Mouse (Mus musculus): ENCODE measurements around the gene Sspn. TPM values are rescaled to one million over a fixed set of nuclear protein-coding genes. Genes with fewer than 3 reads are reported as not detected.

Gene Sspn
- total and polyA plus RNA-seq, 2 experiments from 2014 or later, result 74.1 to 92.0 TPM

DNA sequence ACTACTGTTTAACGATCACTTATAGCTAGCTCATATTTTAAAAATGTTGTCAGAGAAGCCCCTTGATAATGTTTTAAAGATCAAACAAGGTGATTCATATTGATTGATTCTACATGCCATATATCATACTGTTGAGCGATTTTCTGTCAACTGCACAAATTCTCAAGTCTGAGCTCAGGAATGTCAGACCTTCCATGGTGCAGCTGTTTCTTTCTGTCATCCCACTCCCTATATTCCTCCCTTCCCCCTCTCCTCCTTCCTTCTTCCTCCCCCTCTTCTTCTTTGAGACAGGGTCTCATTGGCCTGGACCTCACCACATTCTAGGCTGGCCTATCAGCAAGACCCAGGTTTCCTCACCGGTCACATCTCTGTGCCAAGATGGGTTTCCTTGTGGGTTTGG lies 12.0 kb downstream of the Sspn start:
- no peak for ATAC-seq (ENCODE audit: insufficient read depth, low read depth)
- no peaks in the 10 kb centered on the region for H3K27me3 ChIP-seq (ENCODE audit: control insufficient read depth, insufficient read depth, low read length)
- no peak for DNase-seq (ENCODE audit: low spot score)
- WGBS, result 70% methylated on average over 3 of the region's 3 CpGs
- TF ChIP-seq CTCF (IDR thresholded peaks at IDR 0.05; ENCODE audit: low read depth) (no peak), EP300 (IDR thresholded peaks at IDR 0.05; ENCODE audit: low read depth) (no peak)
- 0 out of 2 replicates have a peak overlapping the region, but pooled peaks have one; percentile 78 for H3K27ac ChIP-seq (ENCODE audit: low read depth)
- H3K36me3 ChIP-seq (replicated peaks; ENCODE audit: control insufficient read depth, insufficient read depth, low read length), result no peaks in the 10 kb centered on the region
- H3K9me3 ChIP-seq (replicated peaks; ENCODE audit: control insufficient read depth, low read length), result no peaks in the 10 kb centered on the region
- no peak overlapping the region for H3K9ac ChIP-seq (replicated peaks; ENCODE audit: low read depth, low read length)
- H3K4me3 ChIP-seq (ENCODE audit: low read depth, low read length), result no peak overlapping the region
- H3K4me2 ChIP-seq (ENCODE audit: low read depth, low read length), result no peak overlapping the region
- H3K4me1 ChIP-seq (ENCODE audit: control insufficient read depth, insufficient read depth), result peaks cover 53% of the 10 kb centered on the region

DNA sequence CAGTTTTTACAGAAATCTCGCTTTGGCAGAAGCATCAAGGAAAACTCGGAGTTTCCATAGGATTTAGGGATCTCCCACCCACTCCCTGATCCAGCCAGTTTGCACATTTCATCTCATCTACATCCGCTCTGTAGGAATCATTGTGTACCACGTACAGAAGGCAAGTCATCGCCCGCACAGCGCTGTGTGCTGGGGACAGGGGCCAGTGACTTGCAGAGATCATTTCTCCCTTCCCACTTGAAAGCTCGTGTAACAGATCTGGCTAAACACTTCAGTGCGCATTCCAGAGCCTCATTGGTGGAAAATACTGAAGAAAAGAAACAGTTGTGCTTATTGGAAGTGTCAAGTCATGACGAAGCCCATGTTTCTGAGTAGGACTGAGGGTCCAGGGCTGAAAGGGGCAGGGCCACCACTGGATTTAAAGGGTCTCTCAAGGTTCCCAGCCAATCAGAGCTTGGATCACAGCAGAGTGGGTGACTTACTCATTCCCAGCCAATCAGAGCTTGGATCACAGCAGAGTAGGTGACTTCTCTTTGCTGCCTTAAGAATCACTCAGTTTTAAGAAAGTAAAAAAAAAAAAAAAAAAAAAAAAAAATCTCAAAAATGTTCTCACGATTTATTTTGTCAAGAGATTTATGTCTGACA lies 14.4 kb downstream of the Sspn start:
- Histone ChIP-seq H3K9me3 (replicated peaks; ENCODE audit: control insufficient read depth, low read length) (no peaks in the 10 kb centered on the region), H3K4me2 (ENCODE audit: low read depth, low read length) (no peak overlapping the region), H3K27ac (ENCODE audit: low read depth) (peak overlapping the region; percentile 30), H3K36me3 (replicated peaks; ENCODE audit: control insufficient read depth, insufficient read depth, low read length) (no peaks in the 10 kb centered on the region), H3K9ac (replicated peaks; ENCODE audit: low read depth, low read length) (no peak overlapping the region), H3K4me3 (ENCODE audit: low read depth, low read length) (no peak overlapping the region), H3K4me1 (ENCODE audit: control insufficient read depth, insufficient read depth) (peaks cover 58% of the 10 kb centered on the region), H3K27me3 (ENCODE audit: control insufficient read depth, insufficient read depth, low read length) (no peaks in the 10 kb centered on the region)
- TF ChIP-seq EP300 (IDR thresholded peaks at IDR 0.05; ENCODE audit: low read depth), result no peak
- TF ChIP-seq CTCF (IDR thresholded peaks at IDR 0.05; ENCODE audit: low read depth), result no peak
- 52% methylated on average over 11 of the region's 11 CpGs for WGBS
- no peak for DNase-seq (ENCODE audit: low spot score)
- ATAC-seq (ENCODE audit: insufficient read depth, low read depth), result 0 out of 2 replicates have a peak, but pooled peaks have one; percentile 27

DNA sequence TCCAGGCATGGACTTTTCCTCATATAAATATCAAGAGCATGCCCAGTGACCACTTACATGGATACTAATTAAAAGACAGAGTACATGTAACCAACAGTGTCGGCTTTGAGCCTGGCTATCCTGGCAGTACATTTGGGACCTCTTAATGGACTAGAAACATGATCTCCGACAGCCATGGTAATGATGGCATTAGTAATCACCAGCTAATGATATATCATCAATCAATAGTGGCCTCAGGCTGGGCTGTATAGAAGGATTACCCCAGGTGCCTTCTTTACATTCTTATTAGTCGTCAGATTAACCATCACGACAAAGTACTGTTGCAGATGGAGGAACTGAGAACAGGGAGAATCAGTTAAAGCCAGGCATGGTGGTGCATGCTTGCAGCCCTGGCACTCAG lies 17.6 kb downstream of the Sspn start:
- Histone ChIP-seq H3K4me2 (ENCODE audit: low read depth, low read length) (no peak overlapping the region), H3K4me1 (ENCODE audit: control insufficient read depth, insufficient read depth) (peaks cover 70% of the 10 kb centered on the region), H3K9ac (replicated peaks; ENCODE audit: low read depth, low read length) (no peak overlapping the region), H3K27me3 (ENCODE audit: control insufficient read depth, insufficient read depth, low read length) (no peaks in the 10 kb centered on the region), H3K9me3 (replicated peaks; ENCODE audit: control insufficient read depth, low read length) (no peaks in the 10 kb centered on the region), H3K36me3 (replicated peaks; ENCODE audit: control insufficient read depth, insufficient read depth, low read length) (no peaks in the 10 kb centered on the region), H3K27ac (ENCODE audit: low read depth) (no peak overlapping the region), H3K4me3 (ENCODE audit: low read depth, low read length) (no peak overlapping the region)
- ATAC-seq (ENCODE audit: insufficient read depth, low read depth) (no peak), DNase-seq (ENCODE audit: low spot score) (no peak)
- 77% methylated on average over 4 of the region's 4 CpGs for WGBS
- TF ChIP-seq EP300 (IDR thresholded peaks at IDR 0.05; ENCODE audit: low read depth) (no peak), CTCF (IDR thresholded peaks at IDR 0.05; ENCODE audit: low read depth) (no peak)

DNA sequence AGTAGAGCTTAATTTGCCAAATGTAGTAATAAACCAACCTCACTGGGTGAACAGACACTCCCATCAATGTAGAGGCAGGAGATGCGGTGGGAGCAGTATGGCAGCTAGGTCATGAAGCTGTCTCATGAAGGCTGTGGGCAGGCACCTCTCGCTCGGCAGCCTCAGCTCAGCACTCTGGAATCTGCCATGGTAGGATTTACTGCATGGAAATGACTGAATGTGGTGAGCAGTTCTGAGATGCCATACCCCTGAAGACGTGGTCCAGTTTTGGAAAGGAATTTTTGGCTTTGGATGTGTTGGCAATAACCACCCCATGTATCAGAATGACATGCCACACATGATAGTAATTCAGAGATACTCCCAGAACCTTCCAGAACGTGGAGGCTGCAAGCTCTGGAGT lies 19.2 kb downstream of the Sspn start:
- Histone ChIP-seq H3K27ac (ENCODE audit: low read depth) (peak overlapping the region; percentile 56; the same call in 1 of the 2 replicates), H3K4me3 (ENCODE audit: low read depth, low read length) (no peak overlapping the region), H3K4me1 (ENCODE audit: control insufficient read depth, insufficient read depth) (peaks cover 65% of the 10 kb centered on the region), H3K9me3 (replicated peaks; ENCODE audit: control insufficient read depth, low read length) (no peaks in the 10 kb centered on the region), H3K27me3 (ENCODE audit: control insufficient read depth, insufficient read depth, low read length) (no peaks in the 10 kb centered on the region), H3K9ac (replicated peaks; ENCODE audit: low read depth, low read length) (no peak overlapping the region), H3K36me3 (replicated peaks; ENCODE audit: control insufficient read depth, insufficient read depth, low read length) (no peaks in the 10 kb centered on the region; the same call in 1 of the 2 replicates), H3K4me2 (ENCODE audit: low read depth, low read length) (no peak overlapping the region)
- DNase-seq (ENCODE audit: low spot score) (peak; percentile 60), ATAC-seq (ENCODE audit: insufficient read depth, low read depth) (peak; percentile 61)
- 38% methylated on average over 5 of the region's 5 CpGs for WGBS
- TF ChIP-seq EP300 (IDR thresholded peaks at IDR 0.05; ENCODE audit: low read depth) (no peak), CTCF (IDR thresholded peaks at IDR 0.05; ENCODE audit: low read depth) (no peak)

DNA sequence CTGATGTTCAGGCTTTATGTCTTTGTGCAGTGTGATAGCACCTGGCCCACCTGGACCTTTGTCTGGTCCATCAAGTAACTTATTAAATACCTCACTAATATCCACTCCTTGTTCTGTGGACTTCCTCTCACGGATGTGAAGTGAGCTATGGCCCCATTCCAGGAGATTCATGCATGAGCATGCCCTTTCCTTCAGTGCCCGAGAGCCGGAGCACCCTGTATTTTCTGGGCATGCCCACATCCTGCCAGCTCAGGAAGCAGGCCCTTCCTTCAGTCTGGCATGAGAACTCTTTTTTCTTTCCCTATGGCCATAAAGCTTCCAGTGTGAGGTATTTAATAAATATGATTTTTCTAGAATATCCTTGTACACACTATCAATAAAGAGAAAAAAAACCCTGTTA lies 21.2 kb downstream of the Sspn start:
- Histone ChIP-seq H3K9me3 (replicated peaks; ENCODE audit: control insufficient read depth, low read length) (no peaks in the 10 kb centered on the region), H3K27ac (ENCODE audit: low read depth) (peak overlapping the region; percentile 44), H3K4me3 (ENCODE audit: low read depth, low read length) (no peak overlapping the region), H3K9ac (replicated peaks; ENCODE audit: low read depth, low read length) (no peak overlapping the region), H3K4me1 (ENCODE audit: control insufficient read depth, insufficient read depth) (peaks cover 55% of the 10 kb centered on the region), H3K36me3 (replicated peaks; ENCODE audit: control insufficient read depth, insufficient read depth, low read length) (no peaks in the 10 kb centered on the region; the same call in 1 of the 2 replicates), H3K4me2 (ENCODE audit: low read depth, low read length) (no peak overlapping the region), H3K27me3 (ENCODE audit: control insufficient read depth, insufficient read depth, low read length) (no peaks in the 10 kb centered on the region)
- DNase-seq (ENCODE audit: low spot score), result no peak
- no peak for ATAC-seq (ENCODE audit: insufficient read depth, low read depth)
- 24% methylated on average over 3 of the region's 3 CpGs for WGBS
- TF ChIP-seq EP300 (IDR thresholded peaks at IDR 0.05; ENCODE audit: low read depth) (no peak), CTCF (IDR thresholded peaks at IDR 0.05; ENCODE audit: low read depth) (no peak)
